Mouse (Mus musculus): ENCODE measurements at regions not wholly inside any gene's neighbourhood (a gene's known extent, or its start where the extent isn't known, plus 50 kb on each side); places are given as distances from the start of the nearest gene placed in this dataset.
A peak's percentile ranks its signal among the peaks of the same experiment; 100 is the strongest.

- Histone ChIP-seq H3K4me3 (replicated peaks) (no peak overlapping the region), H3K4me2 (no peak overlapping the region), H3K36me3 (no peaks in the 10 kb centered on the region), H3K27me3 (replicated peaks) (no peaks in the 10 kb centered on the region), H3K9me3 (no peaks in the 10 kb centered on the region), H3K4me1 (peaks cover 3% of the 10 kb centered on the region; the same call in 1 of the 2 replicates), H3K9ac (no peak overlapping the region), H3K27ac (peak overlapping the region; percentile 51; the same call in 1 of the 2 replicates)
- WGBS = 42% methylated on average over 5 of the region's 5 CpGs
- peak; percentile 22; the same call in 1 of the 2 replicates for ATAC-seq (ENCODE audit: insufficient read depth, low FRiP score, low read depth)
Measured at GRCm38 (mm10) chr9:41741500-41741899, 382.6 kb downstream of the Sorl1 start.

GRCm38 (mm10) chr9:41740536-41740935 is 383.6 kb downstream of the Sorl1 start:
- ATAC-seq (ENCODE audit: insufficient read depth, low FRiP score, low read depth) = no peak
- WGBS = 87% methylated on average over 8 of the region's 8 CpGs
- peaks cover 4% of the 10 kb centered on the region; the same call in 1 of the 2 replicates for H3K4me1 ChIP-seq

GRCm38 (mm10) chr9:41737671-41738070 is 386.4 kb downstream of the Sorl1 start:
- no peak for ATAC-seq (ENCODE audit: insufficient read depth, low FRiP score, low read depth)
- no peaks in the 10 kb centered on the region for H3K27me3 ChIP-seq (replicated peaks)
- 83% methylated on average over 6 of the region's 6 CpGs for WGBS

More at GRCm38 (mm10) chr9:41740536-41740935, 383.6 kb downstream of the Sorl1 start:
- Histone ChIP-seq H3K9ac (no peak overlapping the region), H3K27ac (no peak overlapping the region), H3K36me3 (no peaks in the 10 kb centered on the region), H3K27me3 (replicated peaks) (no peaks in the 10 kb centered on the region), H3K9me3 (no peaks in the 10 kb centered on the region), H3K4me2 (no peak overlapping the region), H3K4me3 (replicated peaks) (no peak overlapping the region)

GRCm38 (mm10) chr9:41736881-41737280 is 387.2 kb downstream of the Sorl1 start:
- WGBS = 32% methylated on average over 6 of the region's 6 CpGs
- no peaks in the 10 kb centered on the region for H3K27me3 ChIP-seq (replicated peaks)
- peak overlapping the region; percentile 87 for H3K27ac ChIP-seq
- no peaks in the 10 kb centered on the region for H3K36me3 ChIP-seq
- no peaks in the 10 kb centered on the region for H3K9me3 ChIP-seq
- H3K4me1 ChIP-seq = peaks cover 4% of the 10 kb centered on the region; the same call in 1 of the 2 replicates
- H3K4me3 ChIP-seq (replicated peaks) = no peak overlapping the region; the same call in 1 of the 2 replicates
- H3K9ac ChIP-seq = no peak overlapping the region
- ATAC-seq (ENCODE audit: insufficient read depth, low FRiP score, low read depth) = no peak
- peak overlapping the region; percentile 63 for H3K4me2 ChIP-seq

More at GRCm38 (mm10) chr9:41737671-41738070, 386.4 kb downstream of the Sorl1 start:
- H3K9ac ChIP-seq = no peak overlapping the region
- H3K36me3 ChIP-seq = no peaks in the 10 kb centered on the region
- H3K27ac ChIP-seq = no peak overlapping the region
- no peak overlapping the region for H3K4me3 ChIP-seq (replicated peaks)
- H3K9me3 ChIP-seq = no peaks in the 10 kb centered on the region
- no peak overlapping the region for H3K4me2 ChIP-seq
- peaks cover 4% of the 10 kb centered on the region; the same call in 1 of the 2 replicates for H3K4me1 ChIP-seq

- peak overlapping the region; percentile 63 for H3K4me2 ChIP-seq
- 2% methylated on average over 16 of the region's 16 CpGs for WGBS
- H3K9me3 ChIP-seq = no peaks in the 10 kb centered on the region
Measured at GRCm38 (mm10) chr9:41736234-41736859, 387.8 kb downstream of the Sorl1 start.

GRCm38 (mm10) chr9:41735448-41736233 is 388.5 kb downstream of the Sorl1 start:
- Histone ChIP-seq H3K9me3 (no peaks in the 10 kb centered on the region), H3K27me3 (replicated peaks) (no peaks in the 10 kb centered on the region), H3K4me2 (peak overlapping the region; percentile 63), H3K9ac (peak overlapping the region; percentile 19; the same call in 1 of the 2 replicates), H3K4me3 (replicated peaks) (peak overlapping the region; percentile 38), H3K36me3 (no peaks in the 10 kb centered on the region), H3K4me1 (peaks cover 4% of the 10 kb centered on the region; the same call in 1 of the 2 replicates), H3K27ac (peak overlapping the region; percentile 87)
- peak; percentile 60; the same call in 1 of the 2 replicates for ATAC-seq (ENCODE audit: insufficient read depth, low FRiP score, low read depth)
- WGBS = 1% methylated on average over 22 of the region's 22 CpGs

More at GRCm38 (mm10) chr9:41736234-41736859, 387.8 kb downstream of the Sorl1 start:
- no peak; the same call in 1 of the 2 replicates for ATAC-seq (ENCODE audit: insufficient read depth, low FRiP score, low read depth)
- Histone ChIP-seq H3K27ac (peak overlapping the region; percentile 87), H3K4me1 (peaks cover 4% of the 10 kb centered on the region; the same call in 1 of the 2 replicates), H3K36me3 (no peaks in the 10 kb centered on the region), H3K9ac (peak overlapping the region; percentile 19; the same call in 1 of the 2 replicates), H3K27me3 (replicated peaks) (no peaks in the 10 kb centered on the region), H3K4me3 (replicated peaks) (peak overlapping the region; percentile 38)

- H3K36me3 ChIP-seq = no peaks in the 10 kb centered on the region
- H3K9ac ChIP-seq = 0 out of 2 replicates have a peak overlapping the region, but pooled peaks have one; percentile 19
- no peaks in the 10 kb centered on the region for H3K9me3 ChIP-seq
- H3K27ac ChIP-seq = peak overlapping the region; percentile 87
- peak overlapping the region; percentile 63 for H3K4me2 ChIP-seq
- no peak for ATAC-seq (ENCODE audit: insufficient read depth, low FRiP score, low read depth)
- 22% methylated on average over 8 of the region's 8 CpGs for WGBS
- H3K4me1 ChIP-seq = peaks cover 4% of the 10 kb centered on the region; the same call in 1 of the 2 replicates
- peak overlapping the region; percentile 38; the same call in 1 of the 2 replicates for H3K4me3 ChIP-seq (replicated peaks)
- H3K27me3 ChIP-seq (replicated peaks) = no peaks in the 10 kb centered on the region
Measured at GRCm38 (mm10) chr9:41734925-41735447, 389.1 kb downstream of the Sorl1 start.

- H3K27me3 ChIP-seq (replicated peaks) = no peaks in the 10 kb centered on the region
- no peak for ATAC-seq (ENCODE audit: insufficient read depth, low FRiP score, low read depth)
- H3K4me3 ChIP-seq (replicated peaks) = no peak overlapping the region
- WGBS = 60% methylated on average over 4 of the region's 4 CpGs
- H3K27ac ChIP-seq = no peak overlapping the region
- H3K4me1 ChIP-seq = no peaks in the 10 kb centered on the region
- no peak overlapping the region for H3K4me2 ChIP-seq
- H3K36me3 ChIP-seq = no peaks in the 10 kb centered on the region
- H3K9ac ChIP-seq = no peak overlapping the region
- no peaks in the 10 kb centered on the region for H3K9me3 ChIP-seq
Measured at GRCm38 (mm10) chr9:41721609-41722008, 402.5 kb downstream of the Sorl1 start.

- Histone ChIP-seq H3K27ac (no peak overlapping the region), H3K4me1 (no peaks in the 10 kb centered on the region), H3K9me3 (no peaks in the 10 kb centered on the region), H3K9ac (no peak overlapping the region), H3K36me3 (no peaks in the 10 kb centered on the region), H3K27me3 (replicated peaks) (no peaks in the 10 kb centered on the region), H3K4me2 (no peak overlapping the region), H3K4me3 (replicated peaks) (no peak overlapping the region)
- no peak for ATAC-seq (ENCODE audit: insufficient read depth, low FRiP score, low read depth)
Measured at GRCm38 (mm10) chr9:41715231-41715630, 408.9 kb downstream of the Sorl1 start.

GRCm38 (mm10) chr9:41705972-41706371 is 418.1 kb downstream of the Sorl1 start:
- no peak overlapping the region for H3K4me3 ChIP-seq (replicated peaks)
- H3K27me3 ChIP-seq (replicated peaks) = no peaks in the 10 kb centered on the region
- no peaks in the 10 kb centered on the region for H3K36me3 ChIP-seq
- 0 out of 2 replicates have a peak, but pooled peaks cover 10% of the 10 kb centered on the region for H3K4me1 ChIP-seq
- H3K27ac ChIP-seq = no peak overlapping the region
- no peaks in the 10 kb centered on the region for H3K9me3 ChIP-seq
- ATAC-seq (ENCODE audit: insufficient read depth, low FRiP score, low read depth) = no peak
- H3K9ac ChIP-seq = no peak overlapping the region
- H3K4me2 ChIP-seq = no peak overlapping the region

GRCm38 (mm10) chr9:41705461-41705903 is 418.6 kb downstream of the Sorl1 start:
- 0 out of 2 replicates have a peak, but pooled peaks cover 10% of the 10 kb centered on the region for H3K4me1 ChIP-seq
- no peak for ATAC-seq (ENCODE audit: insufficient read depth, low FRiP score, low read depth)
- no peak overlapping the region for H3K9ac ChIP-seq
- peak overlapping the region; percentile 58 for H3K27ac ChIP-seq
- WGBS = 30% methylated on average over 8 of the region's 8 CpGs
- no peaks in the 10 kb centered on the region for H3K9me3 ChIP-seq
- no peak overlapping the region for H3K4me3 ChIP-seq (replicated peaks)
- H3K4me2 ChIP-seq = no peak overlapping the region
- no peaks in the 10 kb centered on the region for H3K36me3 ChIP-seq
- H3K27me3 ChIP-seq (replicated peaks) = no peaks in the 10 kb centered on the region

Data from stomach, embryonic 15.5 days (tissue).